Mouse (Mus musculus) neural tube, embryonic 13.5 days (tissue): Measurements from ENCODE around the gene Acot7. TPM values are rescaled to one million over a fixed set of nuclear protein-coding genes. Genes with fewer than 3 reads are reported as not detected.

Source experiments
- ATAC-seq: fragments of 200-750 bp; cut with Nextera tagmentation; 2 replicates; pipeline ENCODE4 v1.8.0; 2017; ENCODE audit warnings: low read depth, mild to moderate bottlenecking, moderate TSS enrichment, moderate library complexity
- H3K27ac ChIP-seq: fragments of 300-500 bp; sonication (generic); replicated peaks from 2 replicates; pipeline ENCODE4 v1.5.1; 2015; ENCODE audit warnings: moderate library complexity, mild to moderate bottlenecking, inconsistent platforms
- H3K27me3 ChIP-seq: fragments of 300-500 bp; sonication (generic); 2 replicates; pipeline ENCODE4 v1.6.1; 2015; ENCODE audit warnings: mild to moderate bottlenecking, inconsistent platforms
- H3K36me3 ChIP-seq: fragments of 300-500 bp; sonication (generic); 2 replicates; pipeline ENCODE4 v1.6.1; 2015; ENCODE audit warnings: mild to moderate bottlenecking, inconsistent platforms
- H3K4me1 ChIP-seq: fragments of 300-500 bp; sonication (generic); replicated peaks from 2 replicates; pipeline ENCODE4 v1.6.1; 2015; ENCODE audit warnings: inconsistent platforms
- H3K4me2 ChIP-seq: fragments of 300-500 bp; sonication (generic); 2 replicates; pipeline ENCODE4 v1.6.1; 2015; ENCODE audit warnings: inconsistent platforms, mild to moderate bottlenecking, moderate library complexity
- H3K4me3 ChIP-seq: fragments of 300-500 bp; sonication (generic); 2 replicates; pipeline ENCODE4 v1.5.1; 2015; ENCODE audit warnings: mild to moderate bottlenecking, inconsistent platforms
- H3K9ac ChIP-seq: fragments of 300-500 bp; sonication (generic); 2 replicates; pipeline ENCODE4 v1.6.1; 2015; ENCODE audit warnings: moderate library complexity, mild to moderate bottlenecking, inconsistent platforms
- H3K9me3 ChIP-seq: fragments of 300-500 bp; sonication (generic); 2 replicates; pipeline ENCODE4 v1.6.1; 2016; ENCODE audit warnings: inconsistent platforms
- WGBS: fragments of 180-500 bp; shearing (Covaris S2); methylation state at CpG from one replicate; pipeline ENCODE4 v1.1.7; 2015; 5-methylcytosine and 5-hydroxymethylcytosine counted together
- polyA plus RNA-seq: library from polyadenylated mRNA; unstranded; fragments of >200 nt; fragmentation: Nextera tagmentation; extraction: Ambion mirVana; gene quantifications from 2 replicates; pipeline ENCODE4 v1.2.1, GENCODE M21; 2015

Gene Acot7
- polyA plus RNA-seq, 1 experiment from 2014 or later = 346 TPM

- no peaks in the 10 kb centered on the region for H3K9me3 ChIP-seq
- peaks cover 52% of the 10 kb centered on the region for H3K4me1 ChIP-seq
- peak overlapping the region; percentile 85 for H3K9ac ChIP-seq
- peak overlapping the region; percentile 58 for H3K4me3 ChIP-seq
- H3K4me2 ChIP-seq = peak overlapping the region; percentile 85
- H3K27ac ChIP-seq = peak overlapping the region; percentile 80
- 21% methylated on average over 3 of the region's 3 CpGs for WGBS
- 0 out of 2 replicates have a peak, but pooled peaks have one; percentile 21 for ATAC-seq
- H3K27me3 ChIP-seq = peaks cover 72% of the 10 kb centered on the region
- 0 out of 2 replicates have a peak, but pooled peaks cover 5% of the 10 kb centered on the region for H3K36me3 ChIP-seq
These were observed 95.3 kb downstream of the Acot7 start for GRCm38 (mm10) chr4:152273191-152273590.

GRCm38 (mm10) chr4:152273621-152274236 lies 95.8 kb downstream of the Acot7 start, which contains the start of gene Gpr153:
TSS of gene Gpr153 (plus strand) at chr4:152274232.
- Histone ChIP-seq H3K4me2 (peak within 1 kb of the TSS; percentile 85), H3K9ac (peak within 1 kb of the TSS; percentile 85), H3K27me3 (peaks cover 73% of the 10 kb centered on the region), H3K9me3 (no peaks in the 10 kb centered on the region), H3K4me1 (peaks cover 48% of the 10 kb centered on the region), H3K27ac (peak within 1 kb of the TSS; percentile 80), H3K4me3 (peak within 1 kb of the TSS; percentile 58), H3K36me3 (0 out of 2 replicates have a peak, but pooled peaks cover 4% of the 10 kb centered on the region)
- WGBS = under 1% methylated on average over 33 of the region's 48 CpGs
- ATAC-seq = peak; percentile 66

- peak overlapping the region; percentile 58 for H3K4me3 ChIP-seq
- peak overlapping the region; percentile 85 for H3K9ac ChIP-seq
- under 1% methylated on average over 20 of the region's 20 CpGs for WGBS
- ATAC-seq = peak; percentile 28; the same call in 1 of the 2 replicates
- H3K9me3 ChIP-seq = no peaks in the 10 kb centered on the region
- H3K36me3 ChIP-seq = 0 out of 2 replicates have a peak, but pooled peaks cover 5% of the 10 kb centered on the region
- H3K27me3 ChIP-seq = peaks cover 83% of the 10 kb centered on the region
- peaks cover 42% of the 10 kb centered on the region for H3K4me1 ChIP-seq
- H3K27ac ChIP-seq = peak overlapping the region; percentile 80
- H3K4me2 ChIP-seq = peak overlapping the region; percentile 85
These were observed 96.8 kb downstream of the Acot7 start for GRCm38 (mm10) chr4:152274681-152275131.

- H3K4me1 ChIP-seq = peaks cover 41% of the 10 kb centered on the region
- peaks cover 91% of the 10 kb centered on the region for H3K27me3 ChIP-seq
- 54% methylated on average over 10 of the region's 10 CpGs for WGBS
- H3K9ac ChIP-seq = no peak overlapping the region
- peaks cover 11% of the 10 kb centered on the region; the same call in 1 of the 2 replicates for H3K36me3 ChIP-seq
- no peak overlapping the region for H3K4me3 ChIP-seq
- ATAC-seq = no peak
- no peak overlapping the region for H3K4me2 ChIP-seq
- H3K27ac ChIP-seq = no peak overlapping the region
- no peaks in the 10 kb centered on the region for H3K9me3 ChIP-seq
These were observed 98.7 kb downstream of the Acot7 start for GRCm38 (mm10) chr4:152276389-152277347.

GRCm38 (mm10) chr4:152277916-152278315 lies 100.0 kb downstream of the Acot7 start:
- Histone ChIP-seq H3K36me3 (peaks cover 7% of the 10 kb centered on the region; the same call in 1 of the 2 replicates), H3K4me3 (no peak overlapping the region), H3K27me3 (peaks cover 91% of the 10 kb centered on the region), H3K4me2 (no peak overlapping the region), H3K27ac (no peak overlapping the region), H3K4me1 (peaks cover 33% of the 10 kb centered on the region), H3K9ac (no peak overlapping the region), H3K9me3 (no peaks in the 10 kb centered on the region)
- WGBS = 69% methylated on average over 2 of the region's 2 CpGs
- no peak for ATAC-seq

GRCm38 (mm10) chr4:152278986-152279385 lies 101.1 kb downstream of the Acot7 start:
- no peak for ATAC-seq
- 83% methylated on average over 23 of the region's 23 CpGs for WGBS
- H3K27me3 ChIP-seq = peaks cover 91% of the 10 kb centered on the region

GRCm38 (mm10) chr4:152281601-152282000 lies 103.7 kb downstream of the Acot7 start:
- H3K9ac ChIP-seq = no peak overlapping the region
- H3K4me3 ChIP-seq = no peak overlapping the region
- H3K36me3 ChIP-seq = peaks cover 7% of the 10 kb centered on the region; the same call in 1 of the 2 replicates
- no peaks in the 10 kb centered on the region for H3K9me3 ChIP-seq
- no peak overlapping the region for H3K4me2 ChIP-seq
- no peak overlapping the region for H3K27ac ChIP-seq
- WGBS = 61% methylated on average over 15 of the region's 15 CpGs
- H3K27me3 ChIP-seq = peaks cover 92% of the 10 kb centered on the region
- no peak for ATAC-seq
- H3K4me1 ChIP-seq = peaks cover 22% of the 10 kb centered on the region

More at GRCm38 (mm10) chr4:152278986-152279385, 101.1 kb downstream of the Acot7 start:
- no peak overlapping the region for H3K27ac ChIP-seq
- H3K4me3 ChIP-seq = no peak overlapping the region
- H3K9ac ChIP-seq = no peak overlapping the region
- H3K9me3 ChIP-seq = no peaks in the 10 kb centered on the region
- peaks cover 30% of the 10 kb centered on the region for H3K4me1 ChIP-seq
- H3K36me3 ChIP-seq = peaks cover 7% of the 10 kb centered on the region; the same call in 1 of the 2 replicates
- no peak overlapping the region for H3K4me2 ChIP-seq

GRCm38 (mm10) chr4:152282721-152283120 lies 104.8 kb downstream of the Acot7 start:
- H3K9ac ChIP-seq = peak overlapping the region; percentile 56
- H3K9me3 ChIP-seq = no peaks in the 10 kb centered on the region
- H3K4me2 ChIP-seq = peak overlapping the region; percentile 59
- peaks cover 94% of the 10 kb centered on the region for H3K27me3 ChIP-seq
- no peak overlapping the region for H3K27ac ChIP-seq
- ATAC-seq = peak; percentile 1; the same call in 1 of the 2 replicates
- WGBS = 17% methylated on average over 34 of the region's 34 CpGs
- H3K4me3 ChIP-seq = peak overlapping the region; percentile 35
- peaks cover 7% of the 10 kb centered on the region; the same call in 1 of the 2 replicates for H3K36me3 ChIP-seq
- H3K4me1 ChIP-seq = peaks cover 33% of the 10 kb centered on the region

- H3K9ac ChIP-seq = peak overlapping the region; percentile 56
- ATAC-seq = peak; percentile 71
- no peak overlapping the region for H3K27ac ChIP-seq
- H3K36me3 ChIP-seq = peaks cover 7% of the 10 kb centered on the region; the same call in 1 of the 2 replicates
- peak overlapping the region; percentile 59 for H3K4me2 ChIP-seq
- H3K9me3 ChIP-seq = no peaks in the 10 kb centered on the region
- WGBS = 7% methylated on average over 60 of the region's 70 CpGs
- peaks cover 40% of the 10 kb centered on the region for H3K4me1 ChIP-seq
- peaks cover 97% of the 10 kb centered on the region for H3K27me3 ChIP-seq
- H3K4me3 ChIP-seq = peak overlapping the region; percentile 35
These were observed 105.4 kb downstream of the Acot7 start for GRCm38 (mm10) chr4:152283186-152283950.

- Histone ChIP-seq H3K4me1 (peaks cover 52% of the 10 kb centered on the region), H3K9me3 (no peaks in the 10 kb centered on the region), H3K9ac (no peak overlapping the region), H3K4me2 (no peak overlapping the region), H3K27me3 (peaks cover 92% of the 10 kb centered on the region), H3K4me3 (no peak overlapping the region), H3K27ac (no peak overlapping the region), H3K36me3 (no peaks in the 10 kb centered on the region)
- no peak for ATAC-seq
- WGBS = 4% methylated on average over 10 of the region's 10 CpGs
These were observed 107.6 kb downstream of the Acot7 start for GRCm38 (mm10) chr4:152285505-152285904.

GRCm38 (mm10) chr4:152286183-152286582 lies 108.2 kb downstream of the Acot7 start:
- Histone ChIP-seq H3K9me3 (no peaks in the 10 kb centered on the region), H3K27ac (no peak overlapping the region), H3K27me3 (peaks cover 92% of the 10 kb centered on the region), H3K4me3 (peak overlapping the region; percentile 36), H3K4me2 (peak overlapping the region; percentile 62), H3K4me1 (peaks cover 59% of the 10 kb centered on the region), H3K9ac (peak overlapping the region; percentile 67), H3K36me3 (no peaks in the 10 kb centered on the region)
- ATAC-seq = peak; percentile 20; the same call in 1 of the 2 replicates
- under 1% methylated on average over 32 of the region's 32 CpGs for WGBS
